Mouse (Mus musculus): ENCODE results near the gene Hadhb. TPM values are rescaled to one million over a fixed set of nuclear protein-coding genes. Genes with fewer than 3 reads are reported as not detected.
A peak's percentile ranks its signal among the peaks of the same experiment; 100 is the strongest.

Hadhb gene
- polyA plus RNA-seq, 1 experiment from 2014 or later: 120 TPM

- no peaks in the 10 kb centered on the region for H3K4me1 ChIP-seq
- H3K4me3 ChIP-seq: no peak overlapping the region
- no peak overlapping the region for H3K27ac ChIP-seq
- H3K36me3 ChIP-seq: peaks cover 20% of the 10 kb centered on the region
- H3K27me3 ChIP-seq (ENCODE audit: low read depth, poor library complexity, severe bottlenecking): no peaks in the 10 kb centered on the region
- H3K9me3 ChIP-seq (replicated peaks): no peaks in the 10 kb centered on the region
- WGBS: 85% methylated on average over 6 of the region's 6 CpGs
- no peak for DNase-seq (ENCODE audit: low spot score)
Measured at GRCm38 (mm10) chr5:30162339-30162738, 7.3 kb downstream of the Hadhb start.

GRCm38 (mm10) chr5:30165234-30165946 is 10.3 kb downstream of the Hadhb start:
- peaks cover 46% of the 10 kb centered on the region for H3K36me3 ChIP-seq
- no peaks in the 10 kb centered on the region for H3K4me1 ChIP-seq
- H3K4me3 ChIP-seq: no peak overlapping the region
- no peak for DNase-seq (ENCODE audit: low spot score)
- 93% methylated on average over 5 of the region's 5 CpGs for WGBS
- no peak overlapping the region for H3K27ac ChIP-seq
- no peaks in the 10 kb centered on the region for H3K27me3 ChIP-seq (ENCODE audit: low read depth, poor library complexity, severe bottlenecking)
- H3K9me3 ChIP-seq (replicated peaks): no peaks in the 10 kb centered on the region

GRCm38 (mm10) chr5:30170303-30170940 is 15.4 kb downstream of the Hadhb start:
- Histone ChIP-seq H3K36me3 (peaks cover 57% of the 10 kb centered on the region), H3K4me3 (no peak overlapping the region), H3K4me1 (peaks cover 21% of the 10 kb centered on the region), H3K27me3 (ENCODE audit: low read depth, poor library complexity, severe bottlenecking) (no peaks in the 10 kb centered on the region), H3K27ac (no peak overlapping the region), H3K9me3 (replicated peaks) (no peaks in the 10 kb centered on the region)
- 72% methylated on average over 5 of the region's 5 CpGs for WGBS
- DNase-seq (ENCODE audit: low spot score): no peak

GRCm38 (mm10) chr5:30172115-30172514 is 17.1 kb downstream of the Hadhb start:
- Histone ChIP-seq H3K4me1 (peaks cover 27% of the 10 kb centered on the region), H3K4me3 (no peak overlapping the region), H3K27ac (no peak overlapping the region), H3K36me3 (peaks cover 64% of the 10 kb centered on the region), H3K27me3 (ENCODE audit: low read depth, poor library complexity, severe bottlenecking) (no peaks in the 10 kb centered on the region), H3K9me3 (replicated peaks) (no peaks in the 10 kb centered on the region)
- DNase-seq (ENCODE audit: low spot score): peak; percentile 59

GRCm38 (mm10) chr5:30172931-30173692 is 18.1 kb downstream of the Hadhb start:
- 23% methylated on average over 20 of the region's 20 CpGs for WGBS
- Histone ChIP-seq H3K4me3 (no peak overlapping the region), H3K36me3 (peaks cover 66% of the 10 kb centered on the region), H3K27ac (no peak overlapping the region), H3K9me3 (replicated peaks) (no peaks in the 10 kb centered on the region), H3K4me1 (peaks cover 27% of the 10 kb centered on the region), H3K27me3 (ENCODE audit: low read depth, poor library complexity, severe bottlenecking) (no peaks in the 10 kb centered on the region)
- DNase-seq (ENCODE audit: low spot score): no peak

GRCm38 (mm10) chr5:30175811-30176210 is 20.8 kb downstream of the Hadhb start:
- Histone ChIP-seq H3K4me1 (peaks cover 27% of the 10 kb centered on the region), H3K27me3 (ENCODE audit: low read depth, poor library complexity, severe bottlenecking) (no peaks in the 10 kb centered on the region), H3K27ac (no peak overlapping the region), H3K9me3 (replicated peaks) (no peaks in the 10 kb centered on the region), H3K36me3 (peaks cover 69% of the 10 kb centered on the region), H3K4me3 (no peak overlapping the region)
- DNase-seq (ENCODE audit: low spot score): no peak
- WGBS: 37% methylated on average over 4 of the region's 4 CpGs

- H3K27ac ChIP-seq: no peak overlapping the region
- no peak for DNase-seq (ENCODE audit: low spot score)
- 96% methylated on average over 12 of the region's 12 CpGs for WGBS
Measured at GRCm38 (mm10) chr5:30187687-30188485, 32.8 kb downstream of the Hadhb start.

GRCm38 (mm10) chr5:30192452-30192851 is 37.4 kb downstream of the Hadhb start:
- H3K4me3 ChIP-seq: no peak overlapping the region
- 78% methylated on average over 1 of the region's 1 CpGs for WGBS
- no peak overlapping the region for H3K27ac ChIP-seq
- H3K36me3 ChIP-seq: peaks cover 12% of the 10 kb centered on the region; the same call in 1 of the 2 replicates
- no peak for DNase-seq (ENCODE audit: low spot score)
- no peaks in the 10 kb centered on the region for H3K9me3 ChIP-seq (replicated peaks)
- no peaks in the 10 kb centered on the region for H3K4me1 ChIP-seq
- H3K27me3 ChIP-seq (ENCODE audit: low read depth, poor library complexity, severe bottlenecking): no peaks in the 10 kb centered on the region

More at GRCm38 (mm10) chr5:30187687-30188485, 32.8 kb downstream of the Hadhb start:
- Histone ChIP-seq H3K36me3 (peaks cover 43% of the 10 kb centered on the region), H3K4me3 (no peak overlapping the region), H3K4me1 (no peaks in the 10 kb centered on the region), H3K27me3 (ENCODE audit: low read depth, poor library complexity, severe bottlenecking) (no peaks in the 10 kb centered on the region), H3K9me3 (replicated peaks) (no peaks in the 10 kb centered on the region)

- Histone ChIP-seq H3K9me3 (replicated peaks) (no peaks in the 10 kb centered on the region), H3K4me1 (0 out of 2 replicates have a peak, but pooled peaks cover 4% of the 10 kb centered on the region), H3K27me3 (ENCODE audit: low read depth, poor library complexity, severe bottlenecking) (no peaks in the 10 kb centered on the region), H3K36me3 (no peaks in the 10 kb centered on the region), H3K4me3 (no peak overlapping the region), H3K27ac (no peak overlapping the region)
- WGBS: 91% methylated on average over 5 of the region's 5 CpGs
- no peak for DNase-seq (ENCODE audit: low spot score)
Measured at GRCm38 (mm10) chr5:30195340-30195739, 40.3 kb downstream of the Hadhb start.

- Histone ChIP-seq H3K4me1 (0 out of 2 replicates have a peak, but pooled peaks cover 6% of the 10 kb centered on the region), H3K9me3 (replicated peaks) (no peaks in the 10 kb centered on the region), H3K36me3 (no peaks in the 10 kb centered on the region), H3K4me3 (no peak overlapping the region), H3K27me3 (ENCODE audit: low read depth, poor library complexity, severe bottlenecking) (no peaks in the 10 kb centered on the region), H3K27ac (no peak overlapping the region)
- WGBS: 80% methylated on average over 7 of the region's 7 CpGs
- no peak for DNase-seq (ENCODE audit: low spot score)
Measured at GRCm38 (mm10) chr5:30198257-30198656, 43.2 kb downstream of the Hadhb start.

- H3K4me1 ChIP-seq: peaks cover 11% of the 10 kb centered on the region; the same call in 1 of the 2 replicates
- 65% methylated on average over 5 of the region's 5 CpGs for WGBS
- DNase-seq (ENCODE audit: low spot score): no peak
- H3K27me3 ChIP-seq (ENCODE audit: low read depth, poor library complexity, severe bottlenecking): no peaks in the 10 kb centered on the region
- H3K36me3 ChIP-seq: no peaks in the 10 kb centered on the region
- H3K4me3 ChIP-seq: no peak overlapping the region
- H3K9me3 ChIP-seq (replicated peaks): no peaks in the 10 kb centered on the region
- H3K27ac ChIP-seq: no peak overlapping the region
Measured at GRCm38 (mm10) chr5:30201521-30201920, 46.5 kb downstream of the Hadhb start.

GRCm38 (mm10) chr5:30202221-30202620 is 47.2 kb downstream of the Hadhb start:
- Histone ChIP-seq H3K4me1 (peaks cover 11% of the 10 kb centered on the region; the same call in 1 of the 2 replicates), H3K27me3 (ENCODE audit: low read depth, poor library complexity, severe bottlenecking) (no peaks in the 10 kb centered on the region), H3K36me3 (no peaks in the 10 kb centered on the region), H3K4me3 (no peak overlapping the region), H3K27ac (no peak overlapping the region), H3K9me3 (replicated peaks) (no peaks in the 10 kb centered on the region)
- 89% methylated on average over 7 of the region's 7 CpGs for WGBS
- DNase-seq (ENCODE audit: low spot score): no peak

All from limb, embryonic 10.5 days (tissue).